Mouse (Mus musculus) cerebellum, adult 8-10 months (tissue): ENCODE data around the gene Hat1.

Experiments used
- DNase-seq: peaks from one replicate; pipeline ENCODE4 v3.0.0; 2022

The Hat1 gene

DNA sequence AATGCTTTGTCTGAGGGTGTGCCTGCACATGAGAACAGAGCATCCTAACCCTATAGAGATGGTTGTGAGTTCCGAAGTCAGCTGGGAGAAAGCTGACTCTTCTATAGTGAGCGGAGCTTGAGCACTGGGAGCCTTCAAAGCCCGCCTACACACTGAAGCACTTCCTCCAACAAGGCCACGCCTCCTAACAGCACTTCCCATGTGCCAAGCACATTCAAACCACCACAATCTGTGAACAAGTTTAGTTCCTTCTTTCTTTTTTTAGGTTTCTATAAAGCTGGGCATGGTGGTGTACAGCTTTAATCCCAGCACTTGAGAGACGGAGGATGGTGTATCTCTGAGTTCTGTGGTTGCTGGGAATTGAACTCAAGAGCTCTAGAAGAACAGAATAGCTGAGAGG, 11.3 kb upstream of the Hat1 start:
- no peak for DNase-seq

- no peak for DNase-seq
Observed at GRCm38 (mm10) chr2:71381962-71382361, 6.8 kb upstream of the Hat1 start.

GRCm38 (mm10) chr2:71383890-71384289, 4.9 kb upstream of the Hat1 start:
- DNase-seq, result no peak

- no peak for DNase-seq
Observed at GRCm38 (mm10) chr2:71387766-71388165, 992 bp upstream of the Hat1 start.

GRCm38 (mm10) chr2:71389864-71390263, 1.1 kb downstream of the Hat1 start:
- no peak for DNase-seq

DNA sequence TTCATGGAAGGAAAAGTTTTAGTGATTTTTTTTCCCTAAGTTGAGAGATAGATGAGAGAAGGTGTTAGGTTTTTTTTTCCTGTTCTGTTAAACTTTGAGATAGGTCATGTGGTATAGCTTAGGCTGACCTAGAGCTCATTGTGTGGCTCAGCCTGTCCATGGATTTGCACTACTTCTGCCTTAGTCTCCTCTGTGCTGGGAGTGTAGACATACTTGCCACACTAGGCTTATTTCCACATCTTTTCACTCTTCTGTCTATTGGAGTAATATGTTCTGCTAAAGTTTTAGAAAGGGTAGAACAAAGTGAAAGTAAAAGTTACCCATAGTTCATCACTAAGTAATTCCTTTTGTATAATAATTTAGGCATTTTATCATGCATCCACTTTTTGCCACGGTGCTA, 16.9 kb downstream of the Hat1 start:
- DNase-seq, result no peak

GRCm38 (mm10) chr2:71418760-71419280, 30.1 kb downstream of the Hat1 start:
- no peak for DNase-seq

- DNase-seq, result no peak
Observed at GRCm38 (mm10) chr2:71419408-71419807, 30.6 kb downstream of the Hat1 start.

DNA sequence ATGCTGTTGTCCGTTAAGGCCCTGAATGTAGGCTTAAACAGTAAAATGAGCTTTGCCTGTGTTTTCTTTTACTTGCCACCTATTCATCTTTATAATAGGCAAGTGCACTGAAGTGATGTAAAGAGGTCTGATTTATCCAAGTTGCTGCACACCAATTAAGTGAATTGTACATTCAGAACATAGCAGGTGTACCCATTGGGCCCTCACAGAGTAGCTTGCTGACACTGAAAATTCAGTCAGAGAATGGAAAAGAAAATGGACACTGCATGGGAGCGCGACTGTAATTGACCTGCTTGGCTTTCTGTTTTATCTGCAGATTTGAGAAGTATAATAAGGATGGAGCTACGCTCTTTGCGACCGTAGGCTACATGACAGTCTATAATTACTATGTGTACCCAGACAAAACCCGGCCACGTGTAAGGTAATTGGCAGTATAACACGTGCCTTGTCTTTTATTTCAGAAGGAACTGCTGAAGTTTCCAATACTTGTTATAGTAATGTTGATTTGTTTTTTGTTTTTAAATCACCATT, 32.2 kb downstream of the Hat1 start:
- no peak for DNase-seq

GRCm38 (mm10) chr2:71424545-71424944, 35.8 kb downstream of the Hat1 start:
- DNase-seq, result no peak

DNA sequence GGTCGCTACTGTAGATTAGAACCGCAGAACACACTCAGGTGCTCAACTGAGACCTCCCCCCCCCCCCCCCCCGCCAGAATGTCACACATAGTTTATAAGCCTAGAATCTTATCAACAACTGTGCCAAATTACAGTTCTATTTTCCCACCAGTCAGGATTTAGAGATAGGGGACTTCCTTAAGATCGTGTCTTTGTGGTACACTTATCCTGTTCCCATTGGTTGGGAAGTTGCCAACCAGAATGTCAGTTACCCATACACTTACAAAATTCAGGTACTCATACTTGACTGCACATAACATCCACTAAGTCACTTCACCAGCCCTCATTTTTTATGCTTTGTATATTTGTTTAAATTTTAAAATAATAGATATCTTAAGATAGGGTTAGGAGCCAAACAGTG, 46.7 kb downstream of the Hat1 start:
- no peak for DNase-seq

DNA sequence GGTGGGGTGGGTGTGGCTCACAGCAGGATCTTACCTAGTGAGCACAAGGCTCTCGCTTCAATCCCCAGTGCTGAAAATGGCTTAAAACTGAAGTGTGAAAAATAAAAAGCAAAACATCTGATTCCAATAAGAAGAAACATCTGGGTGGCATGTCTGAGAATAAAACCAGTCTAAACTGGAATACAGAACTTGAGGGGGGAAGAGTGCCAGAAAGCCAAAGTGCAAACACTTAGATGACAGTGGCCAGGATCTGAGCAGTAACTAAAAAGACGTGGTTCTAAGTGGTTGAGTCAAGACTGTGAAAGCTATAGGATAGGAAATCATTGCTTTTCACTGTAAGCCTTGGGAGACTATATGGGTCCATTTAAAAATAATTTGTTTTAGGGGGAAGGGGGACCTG, 54.6 kb downstream of the Hat1 start:
- DNase-seq, result no peak

DNA sequence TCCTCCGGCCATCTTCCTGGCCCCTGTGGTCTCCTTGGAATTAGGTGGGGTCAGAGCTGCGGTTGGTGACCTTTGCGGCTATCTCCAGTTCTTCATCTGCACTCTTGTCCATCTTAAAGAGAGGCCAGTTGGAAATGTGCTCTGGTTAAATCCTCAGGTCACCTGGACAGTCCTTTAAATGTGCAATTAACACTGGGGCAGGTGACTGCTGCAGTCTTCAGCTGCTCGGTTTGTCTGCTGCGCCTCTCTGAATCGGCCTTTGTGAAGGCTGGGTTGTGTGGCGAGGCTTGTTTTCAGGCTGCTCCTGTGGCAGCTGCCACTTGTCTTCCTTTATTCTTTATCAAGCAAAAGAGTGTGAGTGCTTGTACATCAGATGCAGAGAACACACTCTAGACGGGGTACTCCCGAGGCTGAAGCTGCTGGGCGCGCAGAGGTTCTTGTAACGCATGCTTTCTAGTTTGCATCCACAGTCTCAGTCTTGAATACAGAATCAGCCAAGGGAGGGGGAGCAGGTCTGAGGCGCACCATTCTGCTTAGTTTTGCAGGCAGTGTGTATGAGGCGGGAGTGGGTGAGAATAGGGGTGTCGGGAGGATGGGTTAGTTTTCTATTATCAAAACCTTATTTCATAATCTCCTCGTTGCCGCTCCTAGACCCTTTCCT, 56.9 kb downstream of the Hat1 start:
- no peak for DNase-seq

- no peak for DNase-seq
Observed at GRCm38 (mm10) chr2:71449604-71450003, 60.8 kb downstream of the Hat1 start.

- DNase-seq, result no peak
Observed at GRCm38 (mm10) chr2:71451761-71452160, 63.0 kb downstream of the Hat1 start.

DNA sequence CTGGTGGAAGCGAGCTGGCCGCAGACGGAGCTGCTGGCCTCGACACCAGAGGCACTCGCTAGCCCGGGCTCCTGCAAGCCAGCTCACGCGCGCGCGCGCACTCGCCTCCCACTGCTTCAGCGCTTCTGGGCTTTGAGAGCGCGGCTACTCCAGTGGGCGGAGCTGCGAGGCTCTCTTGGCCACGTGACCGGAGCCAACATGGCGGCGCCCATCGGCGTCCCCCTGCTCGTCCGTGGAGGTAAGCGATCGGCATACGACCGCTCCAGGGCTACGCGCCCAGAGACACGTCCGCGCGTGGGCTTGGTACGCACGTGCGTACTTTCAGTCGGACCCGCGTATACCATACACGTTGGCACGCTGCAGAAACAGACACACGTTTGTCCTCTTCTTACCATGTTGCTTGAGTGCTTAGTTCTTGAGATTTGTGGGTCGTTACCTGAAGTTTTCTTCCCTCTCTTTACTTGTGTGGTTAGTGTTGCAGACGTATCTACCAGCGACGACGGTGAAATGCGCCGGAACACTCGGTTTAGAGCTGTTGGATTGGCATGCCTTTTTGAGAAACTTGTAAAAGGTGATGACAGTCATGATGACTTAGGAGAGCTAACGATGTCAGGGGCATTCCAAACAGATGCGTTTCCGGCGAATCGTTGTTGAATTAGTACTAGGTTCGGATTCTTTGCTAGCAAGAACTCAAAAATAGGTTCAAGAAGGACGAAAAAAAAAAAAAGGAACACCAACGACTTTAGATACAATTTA, 64.6 kb downstream of the Hat1 start, which contains the start of gene Metap1d:
Gene Metap1d (plus strand): TSS at position 116 of the 756 bp plus-strand sequence.
- peak; percentile 95 for DNase-seq

- DNase-seq, result no peak
Observed at GRCm38 (mm10) chr2:71453917-71454260, 65.1 kb downstream of the Hat1 start.

DNA sequence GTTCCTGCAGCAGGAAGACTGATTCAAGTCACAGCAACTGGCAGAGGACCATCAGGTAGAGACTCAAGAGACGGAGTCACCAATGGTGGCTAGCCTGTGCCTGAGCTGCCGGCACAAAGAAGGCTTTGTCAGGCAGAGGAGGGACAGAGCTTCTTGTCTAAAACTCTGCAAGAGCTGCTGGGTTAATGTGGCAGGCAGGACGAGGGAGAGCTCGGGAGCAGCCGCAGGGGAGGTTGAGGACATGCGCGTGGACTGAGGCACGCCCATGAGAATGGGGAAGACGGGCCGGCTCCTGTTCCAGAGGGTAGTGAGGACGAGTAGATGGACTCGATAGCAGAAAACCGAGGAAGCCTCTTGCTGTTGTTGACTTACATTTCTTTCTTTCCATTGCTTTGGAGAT, 69.9 kb downstream of the Hat1 start:
- DNase-seq, result no peak

DNA sequence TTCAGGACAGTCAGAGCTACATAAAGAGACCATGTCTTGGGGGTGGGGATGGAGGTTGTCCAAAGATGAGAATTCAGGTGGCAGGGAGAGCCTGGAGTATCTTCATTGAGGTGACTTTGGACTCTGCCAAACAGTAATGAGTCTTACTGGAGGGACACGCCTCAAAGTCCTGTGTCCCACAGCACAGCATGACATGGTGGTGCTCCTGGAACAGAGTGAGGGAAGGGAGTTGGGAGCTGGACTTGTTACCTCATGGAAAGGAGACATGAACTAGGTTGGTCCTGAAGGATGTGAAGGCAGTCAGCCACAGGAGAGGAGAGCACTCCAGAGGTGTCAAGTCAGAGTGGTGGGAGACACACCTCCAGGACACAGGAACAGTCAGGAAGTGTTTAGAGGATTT, 70.9 kb downstream of the Hat1 start:
- DNase-seq, result no peak

GRCm38 (mm10) chr2:71461139-71461538, 72.4 kb downstream of the Hat1 start:
- DNase-seq, result no peak

DNA sequence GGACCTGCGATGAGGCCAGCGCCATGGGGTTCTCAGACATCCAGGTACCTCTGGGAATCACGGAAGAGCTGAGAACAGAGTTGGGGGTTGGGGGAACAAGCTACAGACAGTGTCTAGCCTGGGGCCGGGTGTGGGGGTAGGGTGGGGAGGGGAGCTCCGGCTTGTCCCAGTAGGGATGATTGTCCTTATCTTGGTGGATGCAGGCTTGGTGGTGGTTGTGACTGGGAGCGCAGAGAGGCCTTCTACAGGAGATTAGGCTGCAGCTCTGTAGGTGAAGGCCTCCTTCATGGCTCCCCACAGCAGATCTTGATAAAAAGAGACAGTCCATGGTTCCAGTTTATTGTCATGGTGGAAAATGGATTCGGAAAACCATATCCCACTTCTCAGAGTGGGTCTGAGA, 72.8 kb downstream of the Hat1 start:
- DNase-seq, result no peak

GRCm38 (mm10) chr2:71462066-71462465, 73.3 kb downstream of the Hat1 start:
- DNase-seq, result no peak

DNA sequence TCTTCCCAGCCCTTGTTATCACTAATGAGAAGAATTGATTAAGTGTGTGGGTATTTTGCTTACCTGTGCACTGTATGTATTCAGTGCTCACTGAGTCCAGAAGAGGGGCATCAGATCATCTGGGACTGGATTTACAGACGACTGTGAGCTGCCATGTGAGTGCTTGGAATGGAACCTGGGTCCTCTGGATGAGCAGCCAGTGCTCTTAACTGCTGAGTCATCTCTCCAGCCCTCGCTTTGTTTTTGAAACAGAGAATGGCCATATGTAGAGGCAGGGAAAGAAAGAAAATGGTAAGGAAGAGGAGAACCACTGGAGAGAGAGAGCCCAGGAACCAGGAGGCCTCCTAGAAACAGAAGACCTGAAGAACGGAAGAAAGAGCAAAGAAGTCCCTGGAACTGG, 73.8 kb downstream of the Hat1 start:
- no peak for DNase-seq

GRCm38 (mm10) chr2:71466103-71466502, 77.3 kb downstream of the Hat1 start:
- no peak for DNase-seq
